In the genomic region with DNA sequence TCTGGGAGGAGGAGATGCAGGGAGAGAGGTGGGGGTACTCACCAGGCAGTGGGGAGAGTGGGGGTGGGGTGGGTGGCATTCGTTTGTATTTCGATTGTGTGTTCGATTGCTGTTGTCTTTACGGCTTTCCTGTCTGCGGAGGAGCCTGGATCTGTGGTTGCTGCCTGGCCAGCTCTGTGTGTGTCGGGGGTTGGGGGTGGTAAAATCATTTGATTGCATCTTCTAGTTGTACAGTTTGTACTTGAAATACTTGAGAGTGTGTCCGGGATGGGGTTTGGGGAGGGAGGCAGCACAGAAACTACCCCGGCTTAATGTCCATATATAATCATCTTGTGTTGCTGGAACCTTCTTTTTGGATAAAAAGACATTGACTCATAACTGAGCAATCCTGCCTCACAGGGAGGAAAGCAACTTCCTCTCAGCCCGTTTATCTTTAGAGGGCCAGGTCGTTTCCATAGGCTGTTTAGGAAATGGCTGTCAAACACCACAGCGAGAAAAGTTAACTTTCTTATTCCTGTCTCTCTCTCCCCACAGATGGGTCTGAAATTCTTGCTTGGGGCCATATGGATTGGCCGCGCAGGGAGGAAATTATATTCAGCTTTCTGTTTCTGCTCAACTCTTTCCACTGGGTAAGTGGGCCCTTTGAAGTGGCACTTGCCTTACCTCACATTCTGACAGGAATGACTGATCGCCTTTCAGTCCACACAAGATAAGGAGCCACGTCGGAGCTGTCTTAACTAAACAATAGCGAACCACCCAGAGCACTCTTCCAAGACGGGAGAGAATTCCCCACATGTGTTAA, we compare ENCODE assay signal across 10 mouse cellular contexts. TPM values are rescaled to one million over a fixed set of nuclear protein-coding genes. Genes with fewer than 3 reads are reported as not detected.
DNase-seq lines count a peak whose midpoint lies in the region; ATAC-seq and TF ChIP-seq lines count a peak whose summit lies in the region.
"Had no signal": no experiment of that assay in that cellular context is flagged by ENCODE, and none has a peak within 500 bp of the region (broad histone marks: within the 10 kb centered on the region; RNA-seq: fewer than 3 reads in every experiment).

No protein-coding gene starts in this region.

- WGBS in heart, embryonic 14.5 days: 9% methylated on average over 18 of the region's 18 CpGs
- 15% methylated on average over 18 of the region's 18 CpGs for WGBS in embryonic facial prominence, embryonic 15.5 days
- 2% methylated on average over 18 of the region's 18 CpGs for WGBS in lung, embryonic 16.5 days

- TF ChIP-seq RAD21 in CH12.LX (IDR thresholded peaks at IDR 0.05; ENCODE audit: low read depth, low read length): no peak

- peak overlapping the region; percentile 57 to 71 for H3K27ac ChIP-seq in heart, embryonic 14.5 days (replicated peaks in 1 of 2; ENCODE audit: control insufficient read depth in 1 of 2, insufficient read depth in 1 of 2, low read depth in 2 of 2, low read length in 2 of 2)
- no peak overlapping the region for H3K27ac ChIP-seq in CH12.LX (ENCODE audit: insufficient read depth, low read depth)
- peak overlapping the region; percentile 45; the same call in 1 of the 2 replicates for H3K27ac ChIP-seq in embryonic facial prominence, embryonic 15.5 days (replicated peaks)
- peak overlapping the region; percentile 79 for H3K27ac ChIP-seq in lung, embryonic 16.5 days (ENCODE audit: low read length)

- no peaks in the 10 kb centered on the region for H3K36me3 ChIP-seq in heart, embryonic 14.5 days (ENCODE audit: control insufficient read depth, insufficient read depth, low read length)
- H3K36me3 ChIP-seq in CH12.LX (replicated peaks in 1 of 2; ENCODE audit: control insufficient read depth in 1 of 2, insufficient read depth in 1 of 2, low read length in 1 of 2): no peaks in the 10 kb centered on the region
- no peaks in the 10 kb centered on the region for H3K36me3 ChIP-seq in embryonic facial prominence, embryonic 15.5 days
- H3K36me3 ChIP-seq in lung, embryonic 16.5 days (ENCODE audit: control insufficient read depth, insufficient read depth, low read length): no peaks in the 10 kb centered on the region

- TF ChIP-seq CTCF in CH12.LX (conservative IDR thresholded peaks at IDR 0.05 in 1 of 2, IDR thresholded peaks at IDR 0.05 in 1 of 2; ENCODE audit: low read depth in 2 of 2, low read length in 2 of 2): no peak

- peaks cover 6% of the 10 kb centered on the region; the same call in 1 of the 2 replicates for H3K9me3 ChIP-seq in heart, embryonic 14.5 days (ENCODE audit: control insufficient read depth, low read length)
- H3K9me3 ChIP-seq in CH12.LX (replicated peaks; ENCODE audit: low read length): peaks cover 7% of the 10 kb centered on the region
- no peaks in the 10 kb centered on the region for H3K9me3 ChIP-seq in embryonic facial prominence, embryonic 15.5 days (replicated peaks)
- no peaks in the 10 kb centered on the region; the same call in 1 of the 2 replicates for H3K9me3 ChIP-seq in lung, embryonic 16.5 days (ENCODE audit: control insufficient read depth, low read length)

- dilution Hi-C loops in CH12.LX (cut with MboI; ENCODE audit: extremely low pct_ligation_motif_present, extremely low pct_unique_long_range_greater_than_20kb, low sequenced_read_pairs): no loop called here

- no peak for TF ChIP-seq POLR2A in CH12.LX (IDR thresholded peaks at IDR 0.05; ENCODE audit: low read depth, low read length)

- H3K27me3 ChIP-seq in heart, embryonic 14.5 days (ENCODE audit: control insufficient read depth, insufficient read depth, low read length): no peaks in the 10 kb centered on the region
- peaks cover 7% of the 10 kb centered on the region for H3K27me3 ChIP-seq in CH12.LX (replicated peaks)
- H3K27me3 ChIP-seq in embryonic facial prominence, embryonic 15.5 days: no peaks in the 10 kb centered on the region
- no peaks in the 10 kb centered on the region for H3K27me3 ChIP-seq in lung, embryonic 16.5 days (ENCODE audit: control insufficient read depth, insufficient read depth, low read depth, low read length)

- DNase-seq in heart, postnatal 4 days: no peak
- no peak for DNase-seq in CH12.LX (ENCODE audit: extremely low read depth)
- DNase-seq in gastrocnemius, postnatal 10 days: no peak
- DNase-seq in gastrocnemius, postnatal 14 days: no peak
- DNase-seq: gastrocnemius, postnatal 25 days had no signal

- peak; percentile 50; the same call in 1 of the 2 replicates for TF ChIP-seq EP300 in CH12.LX (IDR thresholded peaks at IDR 0.05; ENCODE audit: low read length)

- intact Hi-C loops in gastrocnemius, postnatal 14 days (cut with DNase I; ENCODE audit: low total_unique reads): no loop called here

- in situ Hi-C loops in CH12.LX (cut with MboI; ENCODE audit: low pct_ligation_motif_present, low pct_unique_long_range_greater_than_20kb, low sequenced_read_pairs): no loop called here

- H3K4me2 ChIP-seq in heart, embryonic 14.5 days (ENCODE audit: low read length): peak overlapping the region; percentile 43
- H3K4me2 ChIP-seq in CH12.LX (ENCODE audit: insufficient read depth, low read depth, poor library complexity, severe bottlenecking): no peak overlapping the region
- no peak overlapping the region for H3K4me2 ChIP-seq in embryonic facial prominence, embryonic 15.5 days (replicated peaks)
- peak overlapping the region; percentile 44 for H3K4me2 ChIP-seq in lung, embryonic 16.5 days (ENCODE audit: low read depth, low read length)

- H3K4me1 ChIP-seq in heart, embryonic 14.5 days (ENCODE audit: control insufficient read depth in 2 of 2, insufficient read depth in 2 of 2, low read length in 2 of 2): peaks cover 16 to 18% of the 10 kb centered on the region in 2 experiments
- no peaks in the 10 kb centered on the region for H3K4me1 ChIP-seq in CH12.LX (ENCODE audit: control insufficient read depth in 1 of 2, insufficient read depth in 2 of 2)
- peaks cover 32% of the 10 kb centered on the region for H3K4me1 ChIP-seq in embryonic facial prominence, embryonic 15.5 days
- H3K4me1 ChIP-seq in lung, embryonic 16.5 days (replicated peaks; ENCODE audit: control insufficient read depth, insufficient read depth, low read length): peaks cover 23% of the 10 kb centered on the region

- H3K79me2 ChIP-seq in CH12.LX (replicated peaks; ENCODE audit: control insufficient read depth, extremely low read depth, insufficient read depth, poor library complexity, severe bottlenecking): no peaks in the 10 kb centered on the region

- H3K9ac ChIP-seq in heart, embryonic 14.5 days (ENCODE audit: low read length): no peak overlapping the region
- H3K9ac ChIP-seq in CH12.LX (ENCODE audit: insufficient read depth, low read depth): no peak overlapping the region
- H3K9ac ChIP-seq in embryonic facial prominence, embryonic 15.5 days: no peak overlapping the region
- peak overlapping the region; percentile 42 for H3K9ac ChIP-seq in lung, embryonic 16.5 days (ENCODE audit: low read length)

- H3K4me3 ChIP-seq in heart, embryonic 14.5 days (ENCODE audit: control insufficient read depth in 1 of 2, insufficient read depth in 1 of 2, low read depth in 1 of 2, low read length in 2 of 2): no peak overlapping the region
- no peak overlapping the region for H3K4me3 ChIP-seq in CH12.LX (replicated peaks in 1 of 3; ENCODE audit: low read depth in 2 of 3, low read length in 2 of 3, poor library complexity in 1 of 3)
- no peak overlapping the region for H3K4me3 ChIP-seq in embryonic facial prominence, embryonic 15.5 days (replicated peaks)
- H3K4me3 ChIP-seq in lung, embryonic 16.5 days (ENCODE audit: low read length): peak overlapping the region; percentile 18; the same call in 1 of the 2 replicates

- no peak for ATAC-seq in heart, embryonic 14.5 days (ENCODE audit: insufficient number of reproducible peaks, insufficient read depth, low FRiP score, low read depth)
- ATAC-seq in embryonic facial prominence, embryonic 15.5 days (ENCODE audit: insufficient number of reproducible peaks, low FRiP score, low TSS enrichment, low read depth): no peak
- ATAC-seq in lung, embryonic 16.5 days (ENCODE audit: low read depth): peak; percentile 76
- ATAC-seq in monocyte, adult 5-6 weeks (replicated peaks; ENCODE audit: insufficient number of reproducible peaks, low FRiP score, low TSS enrichment, poor library complexity, severe bottlenecking): no peak

TF ChIP-seq in CH12.LX, 34 proteins besides CTCF, POLR2A, EP300 and RAD21:
- TF ChIP-seq MAFK (IDR thresholded peaks at IDR 0.05; ENCODE audit: insufficient replicate concordance, low read length) (no peak), IRF4 (IDR thresholded peaks at IDR 0.05; ENCODE audit: low read depth, low read length) (peak; percentile 32; the same call in 1 of the 2 replicates)

RNA-seq across cellular contexts. Expression of a gene that starts 19.8 kb away (rescaled TPM):
- 2.2 TPM in 2 replicates for polyA plus RNA-seq in heart, embryonic 14.5 days (2014; fragmentation: Nextera tagmentation; extraction: Ambion mirVana)
- 10 to 100 TPM; 14.8 to 14.9 TPM for total RNA-seq in heart, postnatal 4 days (2021)
- not detected in 2 replicates for total RNA-seq in CH12.LX (2012; rRNA removed)
- total RNA-seq in CH12.LX (2014; rRNA removed): not detected in 2 replicates
- polyA plus RNA-seq in CH12.LX (2012; ENCODE audit: insufficient read length, low read depth): not detected in 2 replicates
- polyA plus RNA-seq in embryonic facial prominence, embryonic 15.5 days (2015; fragmentation: Nextera tagmentation; extraction: Ambion mirVana): 1.8 and 2.2 TPM in 2 replicates
- 1.2 and 1.6 TPM in 2 replicates for polyA plus RNA-seq in lung, embryonic 16.5 days (2015; fragmentation: Nextera tagmentation; extraction: Ambion mirVana)
- total RNA-seq in monocyte, adult 5-6 weeks (2017): not detected in 3 replicates
- 10 to 100 TPM; 19.6 to 21.6 TPM for total RNA-seq in gastrocnemius, postnatal 10 days (2021)
- 10 to 100 TPM; 16.8 to 17.1 TPM for total RNA-seq in gastrocnemius, postnatal 14 days (2021)
- total RNA-seq: ES-E14 had no signal

RNA-seq across cellular contexts. Expression of a gene that starts 47.7 kb away (rescaled TPM):
- 0.46 and 0.71 TPM in 2 replicates for polyA plus RNA-seq in heart, embryonic 14.5 days (2014; fragmentation: Nextera tagmentation; extraction: Ambion mirVana)
- under 1 TPM in 1 of 2 experiments, not detected in 1; 0.60 TPM for total RNA-seq in heart, postnatal 4 days (2021)
- total RNA-seq in CH12.LX (2012; rRNA removed) (not detected in 2 replicates), CH12.LX (2014; rRNA removed) (not detected in 2 replicates)
- polyA plus RNA-seq in CH12.LX (2012; ENCODE audit: insufficient read length, low read depth): not detected in 2 replicates
- polyA plus RNA-seq in embryonic facial prominence, embryonic 15.5 days (2015; fragmentation: Nextera tagmentation; extraction: Ambion mirVana): 1.4 and 1.7 TPM in 2 replicates
- polyA plus RNA-seq in lung, embryonic 16.5 days (2015; fragmentation: Nextera tagmentation; extraction: Ambion mirVana): 1.9 and 2.8 TPM in 2 replicates
- total RNA-seq in monocyte, adult 5-6 weeks (2017): not detected in 3 replicates
- total RNA-seq in gastrocnemius, postnatal 10 days (2021): under 1 TPM in 1 of 2 experiments, not detected in 1; 0.27 TPM
- total RNA-seq in gastrocnemius, postnatal 14 days (2021): under 1 TPM in 1 of 2 experiments, not detected in 1; 0.39 TPM
- total RNA-seq: gastrocnemius, postnatal 25 days had no signal

Comparison
In these comparisons a context has a peak if more than half of its experiments do, and no peak if none do; other contexts are left out.
1. H3K4me2 ChIP-seq: peak in heart, embryonic 14.5 days (single experiment) and lung, embryonic 16.5 days (single experiment); none in CH12.LX (single experiment) and embryonic facial prominence, embryonic 15.5 days (single experiment).
2. RNA of a gene that starts 19.8 kb away (total RNA-seq): 19.6 to 21.6 TPM in gastrocnemius, postnatal 10 days, 16.8 to 17.1 TPM in gastrocnemius, postnatal 14 days and 14.8 to 14.9 TPM in heart, postnatal 4 days; not detected in CH12.LX and not detected in monocyte, adult 5-6 weeks; every median in the first group is over 10 times any median in the second.